Mouse (Mus musculus): ENCODE data around the gene Hnrnpa3.
"Not testable (repeated sequence)": the region's sequence is repeated elsewhere in the genome, so short reads cannot be mapped to it uniquely, and the experiment has no call there.

The Hnrnpa3 gene

GRCm38 (mm10) chr2:75637055-75637304 is 22.1 kb upstream of the Hnrnpa3 start:
- not testable (repeated sequence) for DNase-seq (ENCODE audit: low spot score)

DNA sequence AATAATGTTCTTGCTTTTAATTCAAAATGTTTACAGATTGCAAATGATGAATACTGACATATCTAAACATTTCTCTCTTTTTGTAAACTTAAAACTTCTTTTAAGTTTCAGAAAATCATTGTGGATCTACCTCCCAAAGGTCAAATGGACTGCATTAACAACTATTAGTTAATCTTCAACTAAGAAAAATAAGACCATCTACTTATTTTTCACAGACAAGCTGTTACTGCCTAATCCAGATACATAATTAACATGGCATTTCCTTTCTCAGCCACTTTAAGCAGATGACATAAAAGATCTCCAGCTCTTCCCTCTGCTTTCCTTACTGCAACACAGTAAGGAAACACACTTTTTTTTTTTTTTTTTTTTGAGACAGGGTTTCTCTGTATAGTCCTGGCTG is 21.7 kb upstream of the Hnrnpa3 start:
- DNase-seq (ENCODE audit: low spot score) = no peak

DNA sequence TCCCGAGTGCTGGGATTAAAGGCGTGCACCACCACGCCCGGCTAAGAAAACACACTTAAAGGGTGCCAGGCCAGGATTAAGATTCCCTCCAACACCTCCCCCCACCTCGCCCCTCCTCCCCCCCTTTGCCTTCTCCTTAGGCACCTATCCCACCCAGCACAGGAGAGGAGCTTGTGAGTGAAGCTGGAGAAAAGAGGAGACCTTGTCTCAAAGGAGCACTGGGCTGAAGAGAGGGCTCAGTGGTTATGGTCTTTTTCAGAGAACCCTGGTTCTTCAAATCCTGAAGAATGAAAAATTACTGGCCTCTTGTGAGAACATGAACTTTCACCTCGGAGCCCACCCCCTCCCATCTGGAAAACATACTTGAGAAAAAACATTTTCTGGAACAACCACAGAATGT is 21.2 kb upstream of the Hnrnpa3 start:
- DNase-seq (ENCODE audit: low spot score) = not testable (repeated sequence)

GRCm38 (mm10) chr2:75639535-75639934 is 19.5 kb upstream of the Hnrnpa3 start:
- not testable (repeated sequence) for DNase-seq (ENCODE audit: low spot score)

DNA sequence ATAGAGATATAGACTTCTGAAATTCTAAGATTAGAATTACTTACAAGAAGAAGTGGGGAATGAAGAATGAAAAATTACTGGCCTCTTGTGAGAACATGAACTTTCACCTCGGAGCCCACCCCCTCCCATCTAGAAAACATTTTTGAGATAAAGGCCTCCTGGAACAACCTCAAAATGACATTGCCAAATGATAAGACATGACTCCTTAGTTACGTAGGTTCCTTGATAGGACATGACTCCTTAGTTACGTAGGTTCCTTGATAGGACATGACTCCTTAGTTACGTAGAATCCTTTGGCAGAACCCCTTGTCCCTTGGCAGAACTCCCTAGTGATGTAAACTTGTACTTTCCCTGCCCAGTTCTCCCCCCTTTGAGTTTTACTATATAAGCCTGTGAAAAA is 16.7 kb upstream of the Hnrnpa3 start:
- DNase-seq (ENCODE audit: low spot score) = not testable (repeated sequence)

- peak; percentile 81 for DNase-seq (ENCODE audit: low spot score)
These were observed 16.1 kb upstream of the Hnrnpa3 start for GRCm38 (mm10) chr2:75642795-75643550.

GRCm38 (mm10) chr2:75643950-75644349 is 15.1 kb upstream of the Hnrnpa3 start:
- no peak for DNase-seq (ENCODE audit: low spot score)

GRCm38 (mm10) chr2:75645251-75645650 is 13.8 kb upstream of the Hnrnpa3 start:
- no peak for DNase-seq (ENCODE audit: low spot score)

- no peak for DNase-seq (ENCODE audit: low spot score)
These were observed 8.6 kb upstream of the Hnrnpa3 start for GRCm38 (mm10) chr2:75650437-75650836.

DNA sequence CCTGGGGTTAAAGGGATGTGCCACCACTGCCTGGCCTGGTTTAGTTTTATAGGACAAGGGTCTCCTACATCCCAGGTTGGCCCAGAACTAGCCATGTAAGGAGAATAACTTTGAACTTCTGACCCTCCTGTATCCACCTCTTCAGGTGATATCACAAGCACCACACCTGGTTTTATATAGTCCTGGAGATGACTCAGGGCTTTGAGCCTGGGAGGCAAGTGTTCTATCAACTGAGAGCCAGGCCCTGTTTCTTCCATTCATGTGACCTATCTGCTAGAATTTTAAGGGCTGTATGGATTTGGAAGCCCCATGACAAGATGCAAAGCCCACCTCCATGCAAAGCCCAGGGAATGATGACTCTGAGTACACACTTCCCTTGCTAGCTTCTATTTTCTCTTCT is 5.9 kb upstream of the Hnrnpa3 start:
- DNase-seq (ENCODE audit: low spot score) = no peak

GRCm38 (mm10) chr2:75654679-75655078 is 4.4 kb upstream of the Hnrnpa3 start:
- DNase-seq (ENCODE audit: low spot score) = no peak

DNA sequence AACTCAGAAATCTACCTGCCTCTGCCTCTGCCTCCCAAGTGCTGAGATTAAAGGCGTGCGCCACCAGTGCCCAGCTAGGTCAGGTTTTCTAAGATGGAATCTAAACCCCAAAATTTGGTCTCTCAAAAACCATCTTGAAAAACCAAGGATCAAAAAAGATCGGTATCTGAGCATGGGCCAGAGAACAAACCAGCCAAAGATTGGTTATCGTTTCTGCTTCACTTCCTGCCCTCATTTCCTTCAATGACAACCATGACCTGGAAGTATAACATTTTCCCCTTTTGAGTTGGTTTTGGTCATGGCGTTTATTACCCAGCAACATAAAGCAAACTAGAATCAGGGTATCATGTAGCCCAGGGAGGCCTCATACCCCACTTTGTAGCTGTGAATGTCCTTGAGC is 2.1 kb upstream of the Hnrnpa3 start:
- no peak for DNase-seq (ENCODE audit: low spot score)

GRCm38 (mm10) chr2:75657907-75658691 is 962 bp upstream of the Hnrnpa3 start:
- peak; percentile 28 for DNase-seq (ENCODE audit: low spot score)

DNA sequence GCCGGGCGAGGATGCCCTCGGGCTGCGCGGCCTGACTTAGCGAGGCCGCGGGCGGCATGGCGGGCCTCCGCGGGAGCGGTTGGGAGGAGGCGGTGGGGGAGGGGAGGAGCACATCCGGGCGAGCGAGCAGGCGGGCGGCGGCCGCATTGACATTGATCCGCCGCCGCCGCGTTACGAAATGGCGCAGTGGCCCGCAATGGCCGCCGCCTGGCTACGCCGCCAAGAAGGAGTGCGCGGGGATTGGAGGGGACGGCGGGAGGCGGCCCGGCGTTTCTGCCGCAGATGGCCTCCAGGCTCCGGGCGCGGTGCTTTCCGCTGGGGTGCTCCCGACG is 534 bp downstream of the Hnrnpa3 start:
- peak; percentile 93 for DNase-seq (ENCODE audit: low spot score)

GRCm38 (mm10) chr2:75660255-75660948 is 1.3 kb downstream of the Hnrnpa3 start:
- no peak for DNase-seq (ENCODE audit: low spot score)

- DNase-seq (ENCODE audit: low spot score) = no peak
These were observed 2.0 kb downstream of the Hnrnpa3 start for GRCm38 (mm10) chr2:75661106-75661505.

GRCm38 (mm10) chr2:75669491-75670445 is 10.7 kb downstream of the Hnrnpa3 start:
- DNase-seq (ENCODE audit: low spot score) = no peak

GRCm38 (mm10) chr2:75670446-75671336 is 11.6 kb downstream of the Hnrnpa3 start:
- DNase-seq (ENCODE audit: low spot score) = no peak

- no peak for DNase-seq (ENCODE audit: low spot score)
These were observed 12.2 kb downstream of the Hnrnpa3 start for GRCm38 (mm10) chr2:75671337-75671660.

DNA sequence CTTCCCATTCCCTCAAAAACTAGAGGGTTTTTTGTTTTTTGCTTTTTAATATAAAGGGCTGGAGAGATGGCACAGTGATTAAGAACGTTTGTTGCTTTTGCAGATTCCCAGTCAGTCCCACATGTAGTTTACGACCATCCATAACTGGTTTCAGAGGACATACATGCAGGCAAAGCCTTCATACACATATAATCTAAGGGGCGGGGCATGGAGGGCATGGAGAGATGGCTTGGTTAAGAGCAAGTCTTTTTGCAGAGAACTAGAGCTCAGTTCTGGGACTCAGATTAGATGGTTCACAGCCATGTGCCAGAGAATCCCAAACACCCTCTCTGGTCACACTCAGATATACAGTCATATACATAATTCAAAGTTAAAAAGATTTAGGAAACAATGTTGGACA is 13.5 kb downstream of the Hnrnpa3 start:
- no peak for DNase-seq (ENCODE audit: low spot score)

DNA sequence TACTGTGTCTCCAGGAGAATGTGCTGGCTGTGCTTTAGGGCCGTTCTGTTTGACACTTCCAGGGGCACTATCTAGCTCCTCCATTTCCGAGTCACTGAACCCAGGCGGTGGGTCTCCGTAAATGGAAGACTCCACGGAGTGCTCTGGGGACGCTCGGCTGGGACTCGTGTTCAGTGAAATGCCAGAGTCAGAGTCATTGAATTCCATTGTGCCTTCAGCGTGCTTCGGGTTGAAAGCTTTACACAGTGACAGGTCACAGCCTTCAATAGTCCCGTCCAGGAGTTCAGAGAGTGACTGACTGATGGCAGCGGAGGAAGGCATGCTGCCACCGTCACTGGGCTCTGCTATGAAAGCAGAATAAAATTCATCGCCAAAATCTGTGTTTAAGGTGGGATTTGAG is 17.5 kb downstream of the Hnrnpa3 start:
- DNase-seq (ENCODE audit: low spot score) = no peak
